Mouse (Mus musculus) cerebral cortex, adult 2 months (tissue): ENCODE measurements around the gene Osbpl8.

Experiments used
- WGBS: fragments of 180-500 bp; shearing (Covaris S2); methylation state at CpG from one replicate; pipeline ENCODE4 v1.1.7; 2018; 5-methylcytosine and 5-hydroxymethylcytosine counted together

The Osbpl8 gene

DNA sequence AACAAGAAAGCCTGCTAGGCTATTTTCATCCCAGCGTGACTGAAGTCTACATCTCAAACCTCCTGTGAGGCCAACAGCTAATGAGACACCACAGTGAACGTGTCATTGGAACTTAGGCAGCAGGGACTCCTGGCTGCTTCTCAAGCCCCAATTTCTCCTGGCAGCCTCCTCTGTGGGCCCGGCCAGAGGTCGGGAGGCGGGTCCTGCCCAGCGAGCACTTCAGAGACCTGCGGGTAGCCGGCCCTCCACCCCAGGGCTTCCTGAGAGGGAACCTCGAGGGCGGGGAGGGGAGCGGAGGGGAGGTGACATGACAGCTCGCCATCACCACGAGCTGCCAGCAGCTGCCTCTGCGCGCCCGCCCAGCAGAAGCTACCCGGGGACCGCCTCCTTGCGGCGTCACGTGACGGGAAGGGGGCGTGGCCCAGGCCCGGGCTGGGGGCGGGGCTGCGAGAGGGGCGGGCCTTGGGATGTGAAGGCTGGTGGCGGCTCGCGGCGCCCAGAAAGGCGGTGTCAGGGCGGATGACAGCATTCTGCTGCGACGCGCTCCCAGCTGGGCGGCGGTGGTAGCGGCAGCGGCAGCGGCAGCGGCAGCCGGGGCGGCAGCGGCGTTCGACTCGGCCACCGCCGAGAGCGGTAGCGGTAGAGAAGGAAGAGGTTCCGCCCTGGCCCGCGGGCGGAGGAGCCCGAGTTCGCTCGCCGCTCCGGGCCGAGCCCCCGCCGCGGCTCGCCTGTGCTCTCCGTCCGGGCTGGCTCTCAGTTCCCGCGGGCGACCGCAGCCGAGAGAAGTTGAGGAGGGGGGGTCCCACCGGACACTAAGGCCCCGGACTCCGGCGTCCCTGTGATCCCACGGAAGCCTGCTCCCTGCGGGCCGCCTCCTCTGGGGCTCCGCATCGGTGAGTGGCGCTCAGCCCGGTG is at the start of gene Osbpl8:
TSS of gene Osbpl8 (plus strand) at position 449 of the 915 bp plus-strand sequence.
- 1% methylated on average over 82 of the region's 84 CpGs for WGBS

DNA sequence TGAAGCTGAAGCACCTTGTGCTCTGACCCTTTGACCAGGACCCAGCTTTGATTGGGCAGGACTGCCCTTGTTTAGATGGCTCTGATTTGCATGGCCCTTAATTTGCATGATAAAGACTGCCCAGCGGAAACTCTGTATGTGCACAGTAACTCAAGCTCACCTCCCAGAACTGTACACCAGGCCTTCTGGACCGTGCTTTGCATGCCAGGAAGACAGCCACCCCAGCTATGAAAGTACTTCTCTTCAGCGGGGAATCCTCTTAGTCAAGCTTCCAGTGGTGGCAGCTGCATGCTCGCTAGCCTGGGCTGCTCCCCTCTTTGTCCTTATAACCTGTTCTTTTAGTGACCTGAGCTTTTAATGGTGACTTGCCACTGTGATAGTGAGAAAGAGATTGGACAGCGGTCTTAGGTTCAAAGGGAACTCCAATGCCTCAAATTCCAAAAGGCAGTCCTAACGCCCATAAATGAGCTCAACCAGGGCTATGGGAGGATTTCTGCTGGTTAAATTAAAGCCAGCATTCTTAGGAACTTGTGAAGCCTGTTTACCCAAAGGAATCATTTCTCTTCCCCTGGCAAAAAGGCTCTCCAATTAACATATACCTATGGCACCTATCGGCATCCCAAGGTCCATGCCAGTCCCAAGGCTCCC is 47.2 kb upstream of the Osbpl8 start:
- 82% methylated on average over 7 of the region's 7 CpGs for WGBS

DNA sequence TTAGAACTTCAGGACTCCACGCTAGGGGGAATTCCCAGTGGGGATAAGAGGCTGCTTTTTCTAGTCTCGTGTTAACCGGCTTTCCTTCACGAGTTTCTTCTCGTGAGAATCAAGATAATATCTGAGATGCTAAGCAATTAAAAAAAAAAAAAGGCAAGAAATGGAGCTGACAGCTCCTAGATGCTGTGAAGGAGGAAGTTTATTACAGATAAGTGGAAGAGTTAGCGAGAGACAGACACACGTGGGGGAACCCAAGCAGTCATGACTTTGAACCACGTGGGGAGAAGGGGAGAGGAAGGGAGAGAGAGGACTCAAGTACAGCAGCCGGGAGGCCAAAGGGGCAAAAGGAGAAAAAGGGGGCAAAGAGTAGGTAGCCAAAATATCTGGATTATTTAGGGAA is 46.3 kb upstream of the Osbpl8 start:
- 85% methylated on average over 9 of the region's 9 CpGs for WGBS

DNA sequence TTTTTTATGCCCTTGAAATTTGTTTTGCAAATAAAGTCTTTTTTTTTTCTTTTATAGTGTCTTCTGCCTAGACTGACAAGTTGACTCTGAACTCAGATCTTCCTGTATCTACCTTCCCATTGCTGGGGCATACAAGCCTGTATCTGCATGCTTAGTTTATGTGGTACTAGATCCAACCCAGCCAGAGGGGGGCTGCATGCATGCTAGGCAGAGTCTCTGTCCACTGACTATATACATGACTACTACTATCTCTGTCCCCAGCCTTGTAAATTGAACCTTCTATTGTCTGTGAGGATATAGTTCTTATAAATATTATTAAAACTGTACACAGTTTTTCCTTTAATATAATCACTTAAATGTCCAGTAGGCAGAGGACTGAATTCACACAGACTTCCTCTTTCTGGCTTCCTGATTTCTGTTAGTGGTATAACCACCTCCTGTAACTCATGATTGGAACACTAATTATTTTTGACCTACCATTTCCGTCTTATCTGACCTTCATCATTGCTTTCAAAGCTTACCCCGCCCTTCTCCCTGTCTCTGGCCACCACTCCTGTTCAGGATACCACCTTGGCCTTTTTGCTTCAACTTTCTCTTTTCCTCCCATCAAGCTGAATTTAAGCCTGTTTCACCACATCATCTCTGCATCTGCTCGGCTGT is 45.4 kb upstream of the Osbpl8 start:
- 68% methylated on average over 3 of the region's 3 CpGs for WGBS

DNA sequence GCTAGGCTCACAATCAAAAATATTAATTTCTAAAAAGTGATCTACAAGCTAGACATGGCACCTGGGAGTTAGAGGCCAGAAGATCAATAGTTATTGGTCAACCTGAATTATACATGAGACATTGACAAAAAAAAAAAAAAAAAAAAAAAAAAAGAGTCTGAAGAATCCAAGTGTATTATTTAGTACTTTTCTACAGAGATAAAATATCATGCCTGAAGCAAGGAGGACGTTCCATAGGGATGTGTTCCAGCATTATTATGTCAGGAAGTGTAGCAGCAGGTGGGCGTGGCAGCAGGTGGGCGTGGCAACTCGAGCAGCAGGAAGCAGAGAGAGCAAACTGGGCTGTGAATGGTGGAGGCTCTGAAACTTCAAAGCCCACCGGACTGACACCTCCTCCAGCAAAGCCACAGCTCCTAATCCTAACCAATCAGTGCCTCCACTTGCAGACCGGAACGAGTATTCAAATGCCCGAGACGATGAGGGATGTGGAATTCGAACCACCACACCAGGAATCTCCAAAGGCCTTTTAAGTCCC is 41.6 kb upstream of the Osbpl8 start:
- 68% methylated on average over 10 of the region's 10 CpGs for WGBS

DNA sequence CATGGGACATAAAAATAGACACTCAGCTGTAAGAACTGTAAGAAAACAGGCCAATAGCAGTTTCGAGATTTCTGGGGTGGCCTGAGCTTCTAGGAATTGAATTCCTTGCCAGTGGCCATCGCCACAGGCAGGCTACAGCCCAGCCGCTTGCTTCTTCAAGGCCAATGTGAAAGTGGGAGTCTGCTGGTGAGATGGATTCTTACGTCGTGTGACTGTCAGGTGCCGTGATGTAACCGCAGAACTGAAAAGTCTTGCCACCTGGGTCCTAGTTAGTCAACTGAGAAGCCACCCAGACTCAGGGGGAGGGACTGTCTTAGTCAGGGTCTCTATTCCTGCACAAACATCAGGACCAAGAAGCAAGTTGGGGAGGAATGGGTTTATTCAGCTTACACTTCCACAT is 40.4 kb upstream of the Osbpl8 start:
- WGBS, result 93% methylated on average over 7 of the region's 7 CpGs

DNA sequence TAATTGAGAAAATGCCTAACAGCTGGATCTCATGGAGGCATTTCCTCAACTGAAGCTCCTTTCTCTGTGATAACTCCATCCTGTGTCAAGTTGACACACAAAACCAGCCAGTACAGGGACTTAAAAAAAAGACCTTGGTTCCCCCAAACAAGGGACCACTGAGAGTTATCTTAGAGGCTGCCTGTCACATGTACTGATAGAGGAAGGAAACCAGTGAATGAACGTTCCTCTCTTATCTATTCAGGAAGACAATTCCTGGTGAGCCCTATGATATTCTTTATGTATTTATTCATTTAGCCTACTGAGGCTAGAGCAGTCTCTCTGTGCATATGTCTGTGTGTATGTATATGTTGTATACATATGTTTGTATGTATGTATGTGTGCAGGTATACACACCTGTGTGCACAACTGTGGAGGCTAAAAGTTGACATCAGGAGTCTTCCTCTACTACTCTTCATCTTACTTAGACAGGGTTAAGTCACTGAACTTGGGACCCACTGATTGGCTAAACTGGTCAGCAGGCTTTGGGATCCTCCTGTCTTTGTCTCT is 39.7 kb upstream of the Osbpl8 start:
- 77% methylated on average over 1 of the region's 1 CpGs for WGBS

DNA sequence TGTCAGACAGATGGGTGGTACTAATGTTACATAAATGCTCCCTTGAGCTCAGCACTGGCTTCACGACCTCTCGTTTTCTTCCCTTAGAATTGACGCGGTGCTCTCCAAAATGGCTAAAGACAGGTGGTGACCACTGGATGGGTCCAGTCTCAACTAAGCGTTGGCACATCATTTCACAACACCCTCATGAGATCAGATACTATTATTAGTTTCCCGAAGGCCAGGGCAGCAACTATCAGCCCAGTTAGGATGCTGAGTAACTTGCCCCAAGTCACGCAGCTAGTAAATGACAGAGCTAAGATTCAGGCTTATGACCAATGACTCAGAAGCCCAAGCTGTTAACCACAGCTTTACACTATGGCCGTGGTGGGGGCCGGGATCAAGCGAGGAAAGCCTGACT is 37.2 kb upstream of the Osbpl8 start:
- 87% methylated on average over 10 of the region's 10 CpGs for WGBS

DNA sequence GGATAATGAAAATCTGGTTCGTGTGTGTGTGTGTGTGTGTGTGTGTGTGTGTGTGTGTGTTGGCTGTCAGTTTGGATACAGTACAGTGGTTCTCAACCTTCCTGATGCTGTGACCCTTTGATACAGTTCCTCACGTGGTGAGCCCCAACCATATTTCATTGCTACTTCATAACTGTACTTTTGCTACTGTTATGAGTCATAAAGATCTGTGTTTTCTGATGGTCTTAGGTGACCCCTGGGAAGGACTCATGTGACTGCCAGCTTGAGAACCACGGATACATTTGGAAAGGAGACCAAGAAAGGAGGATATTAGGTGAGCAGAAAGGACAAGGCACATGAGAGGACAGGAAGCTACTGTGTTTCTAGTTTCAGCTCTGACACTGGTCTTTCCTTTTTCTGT is 36.1 kb upstream of the Osbpl8 start:
- WGBS, result 79% methylated on average over 3 of the region's 3 CpGs

DNA sequence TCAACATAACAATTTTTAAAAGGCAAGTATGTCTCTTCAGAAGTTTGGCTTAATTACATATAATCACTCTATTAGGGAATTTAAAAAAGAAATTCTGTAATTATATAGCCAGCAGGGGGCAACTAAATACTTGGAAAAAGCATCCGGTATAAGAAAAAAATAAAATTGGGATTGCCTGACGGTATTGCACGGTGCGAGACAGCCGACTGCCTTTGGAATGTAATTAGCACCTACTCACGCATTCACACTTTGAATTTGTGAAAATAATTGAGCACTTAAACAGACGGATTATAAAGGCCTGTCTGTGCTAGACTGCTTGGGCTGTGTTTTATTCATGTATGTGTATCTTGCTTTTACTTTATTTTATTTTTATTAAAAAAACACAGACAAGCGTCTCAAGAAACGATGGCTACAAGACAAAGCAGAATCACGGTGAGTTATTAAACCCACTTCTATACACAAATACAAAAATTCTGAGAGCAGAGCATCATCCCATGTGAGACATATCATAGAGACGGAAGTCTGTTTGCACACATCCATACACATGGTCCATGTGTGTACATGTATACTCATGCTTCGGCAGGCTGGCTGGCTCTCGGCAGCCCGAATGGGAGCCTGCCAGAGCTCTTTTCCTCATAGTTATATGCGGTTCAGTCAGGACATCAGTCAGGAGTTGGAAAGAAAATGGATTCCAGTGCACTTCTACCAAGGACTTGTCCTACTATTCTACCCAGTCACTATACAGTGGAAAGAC is 34.5 kb upstream of the Osbpl8 start:
- 49% methylated on average over 15 of the region's 15 CpGs for WGBS

DNA sequence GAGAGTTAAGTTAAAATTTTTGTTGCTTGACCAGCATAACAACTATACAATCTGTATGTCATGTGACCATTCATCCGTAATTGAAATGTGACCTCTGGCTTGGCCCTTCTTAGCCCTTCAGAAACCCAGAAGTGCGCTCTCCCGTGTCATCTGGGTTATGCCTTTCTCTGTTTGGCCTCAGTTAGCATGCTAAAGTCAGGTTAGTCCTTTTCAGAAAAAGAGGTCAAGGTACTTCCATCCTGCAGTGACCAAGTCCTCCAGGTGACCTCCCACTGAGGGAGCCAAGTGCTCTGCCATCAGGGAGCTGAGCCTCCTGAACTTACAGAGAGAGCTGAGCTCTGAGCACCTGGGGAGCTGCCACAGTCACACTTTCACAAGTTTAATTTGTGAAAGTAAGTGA is 33.7 kb upstream of the Osbpl8 start:
- WGBS, result 87% methylated on average over 3 of the region's 3 CpGs

DNA sequence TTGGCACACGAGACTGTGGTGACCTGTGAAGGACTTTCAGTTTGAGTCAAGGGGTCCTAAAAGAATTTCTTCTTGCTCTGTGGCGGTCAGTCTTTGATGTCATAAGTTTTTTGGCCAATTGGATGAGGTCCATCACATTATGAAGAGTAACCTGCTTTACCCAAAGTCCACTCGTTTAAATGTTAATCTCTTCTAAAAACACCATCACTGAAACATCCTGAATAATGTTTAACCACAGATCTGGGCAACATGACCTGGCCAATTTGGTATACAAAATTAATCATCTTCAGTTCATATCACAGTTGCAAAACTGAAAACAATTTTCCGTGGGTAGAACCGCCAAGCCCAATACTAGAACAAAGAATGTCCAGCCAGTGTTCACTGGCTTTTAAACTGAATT is 31.3 kb upstream of the Osbpl8 start:
- 92% methylated on average over 5 of the region's 5 CpGs for WGBS

DNA sequence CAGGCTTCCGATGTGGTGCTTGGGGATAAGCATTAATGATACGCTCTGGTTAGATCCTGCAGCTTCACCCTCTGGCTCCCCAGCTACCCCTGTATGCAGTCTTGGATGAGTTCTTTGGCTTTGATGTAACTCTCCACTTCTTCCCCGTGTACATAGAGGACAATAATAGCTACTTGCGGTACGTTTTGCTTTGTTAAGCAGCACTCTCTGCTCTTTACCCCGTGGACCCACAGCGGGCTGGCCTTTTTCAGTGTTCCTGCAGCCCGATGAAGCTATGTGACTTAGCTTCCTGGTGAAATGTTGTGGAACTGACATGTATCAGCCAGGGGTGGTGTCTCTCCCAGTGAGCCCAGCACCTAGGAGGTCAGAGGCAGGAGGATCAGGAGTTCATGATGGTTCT is 30.6 kb upstream of the Osbpl8 start:
- 75% methylated on average over 8 of the region's 8 CpGs for WGBS

DNA sequence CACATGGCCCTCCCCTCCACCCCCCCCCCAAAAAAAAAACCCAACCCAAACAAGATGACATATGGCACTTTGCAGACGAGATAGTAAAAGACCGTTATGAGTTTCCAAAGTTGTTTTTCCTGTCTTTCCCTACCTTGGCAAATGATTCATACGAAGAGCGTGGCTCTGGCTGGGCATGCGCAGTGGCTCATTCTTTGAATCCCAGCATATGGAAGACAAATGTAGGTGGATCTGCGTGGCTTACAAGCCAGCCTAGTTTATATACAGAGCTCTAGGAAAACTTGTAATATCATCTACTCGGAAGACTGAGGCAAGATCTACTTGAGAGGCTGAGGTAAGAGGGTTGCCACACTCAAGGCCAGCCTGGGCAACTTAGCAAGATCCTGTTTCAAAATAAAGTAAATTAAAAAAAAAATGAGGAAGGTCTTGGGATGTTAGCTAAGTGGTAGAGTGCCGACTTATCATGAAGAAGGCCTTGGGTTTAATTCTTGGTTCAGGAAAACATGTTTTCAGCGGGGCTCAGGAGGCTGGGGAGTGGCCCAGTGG is 30.1 kb upstream of the Osbpl8 start:
- 59% methylated on average over 9 of the region's 9 CpGs for WGBS

DNA sequence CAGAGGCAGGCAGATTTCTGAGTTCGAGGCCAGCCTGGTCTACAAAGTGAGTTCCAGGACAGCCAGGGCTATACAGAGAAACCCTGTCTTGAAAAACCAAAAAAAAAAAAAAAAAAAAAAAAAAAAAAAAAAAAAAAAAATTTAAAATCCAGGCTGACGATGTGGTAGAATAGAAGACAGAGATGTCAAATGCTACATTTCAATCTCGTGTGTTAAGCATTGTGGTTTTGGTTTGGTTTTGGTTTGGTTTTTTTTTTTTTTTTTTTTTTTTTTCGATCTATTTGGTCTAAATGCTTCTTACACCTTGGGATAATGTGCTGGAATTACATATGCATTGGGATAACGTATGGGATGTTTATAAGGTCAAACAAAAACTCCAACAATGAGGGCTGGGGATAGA is 28.2 kb upstream of the Osbpl8 start:
- 87% methylated on average over 5 of the region's 5 CpGs for WGBS

DNA sequence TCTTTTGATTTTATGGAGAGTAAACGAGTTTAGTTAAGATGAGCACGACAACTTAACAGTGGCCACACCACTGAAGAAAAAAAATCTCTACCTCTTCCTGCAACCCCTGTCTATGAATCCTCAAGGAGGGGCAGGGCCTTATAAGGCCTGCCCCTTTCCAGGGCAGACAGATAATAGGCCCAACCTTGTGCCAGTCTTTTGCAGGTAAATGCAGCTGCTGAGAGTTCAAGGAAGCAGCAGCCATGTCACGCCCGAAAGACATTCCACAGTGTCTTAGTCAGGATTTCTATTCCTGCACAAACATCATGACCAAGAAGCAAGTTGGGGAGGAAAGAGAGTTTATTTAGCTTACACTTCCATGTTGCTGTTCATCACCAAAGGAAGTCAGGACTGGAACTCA is 26.6 kb upstream of the Osbpl8 start:
- 90% methylated on average over 4 of the region's 4 CpGs for WGBS

DNA sequence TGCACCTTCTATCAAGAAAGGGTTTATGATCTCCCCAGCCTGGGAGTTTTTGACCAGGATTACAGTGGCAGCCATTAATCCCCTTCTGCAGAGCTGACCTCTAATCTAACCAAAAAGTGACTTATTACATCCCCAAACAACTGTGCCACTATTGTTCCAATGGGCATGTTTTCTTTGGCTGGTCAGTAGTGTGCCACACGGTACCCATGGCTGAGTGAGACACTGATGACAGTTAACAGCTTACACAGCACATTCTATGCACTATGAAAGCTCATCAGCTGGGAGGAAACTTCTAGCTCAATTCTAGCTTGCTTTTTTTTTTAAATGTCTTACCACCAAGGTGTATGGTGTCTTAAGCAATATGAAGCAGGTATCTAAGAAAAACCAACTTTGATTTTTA is 25.4 kb upstream of the Osbpl8 start:
- WGBS, result 72% methylated on average over 1 of the region's 1 CpGs

DNA sequence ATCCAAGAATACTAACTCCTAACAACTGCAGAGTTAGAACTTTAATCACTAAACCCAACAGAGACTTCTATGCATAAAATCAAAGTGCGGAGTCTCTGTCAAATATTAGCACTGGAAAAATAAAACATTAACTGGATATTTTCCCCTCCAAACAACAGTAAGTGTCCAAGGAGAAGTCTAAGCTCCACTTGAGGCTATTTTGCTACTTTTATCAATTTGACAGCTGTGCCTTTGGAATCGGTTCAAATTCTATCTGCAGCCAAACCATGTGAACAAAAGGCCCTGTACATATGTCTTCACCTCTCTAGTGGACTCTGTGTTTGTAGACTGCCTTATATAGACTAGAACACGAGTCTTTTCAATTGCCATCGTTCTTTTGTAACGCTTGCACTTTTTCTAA is 24.7 kb upstream of the Osbpl8 start:
- 59% methylated on average over 5 of the region's 5 CpGs for WGBS

DNA sequence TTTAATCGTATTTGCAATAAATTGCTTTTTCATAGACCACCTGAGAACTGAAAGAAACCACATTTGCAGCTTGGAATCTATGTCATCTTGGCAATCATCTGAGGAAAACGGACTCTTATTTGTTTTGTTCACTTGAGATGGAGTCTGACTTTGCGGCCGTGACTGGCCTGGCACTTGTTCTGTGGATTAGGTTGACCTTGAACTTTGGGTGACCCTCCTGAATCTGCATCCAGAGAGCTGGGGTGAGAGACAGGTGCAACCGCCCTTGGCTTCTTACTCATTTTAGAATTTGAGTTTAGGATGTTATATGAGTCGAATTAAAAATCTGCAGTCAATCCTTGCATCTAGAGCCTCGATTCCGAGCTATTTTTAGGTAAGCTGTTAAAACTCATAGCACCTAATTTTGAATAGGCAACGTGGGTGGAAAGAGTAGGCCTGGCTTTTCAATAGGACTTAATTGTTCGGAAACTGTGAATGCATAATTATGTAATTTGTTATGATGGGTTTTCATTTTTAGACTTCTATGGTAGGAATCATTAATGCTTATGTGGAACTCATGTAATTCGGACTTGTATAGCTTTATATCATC is 20.1 kb upstream of the Osbpl8 start:
- 80% methylated on average over 11 of the region's 11 CpGs for WGBS

DNA sequence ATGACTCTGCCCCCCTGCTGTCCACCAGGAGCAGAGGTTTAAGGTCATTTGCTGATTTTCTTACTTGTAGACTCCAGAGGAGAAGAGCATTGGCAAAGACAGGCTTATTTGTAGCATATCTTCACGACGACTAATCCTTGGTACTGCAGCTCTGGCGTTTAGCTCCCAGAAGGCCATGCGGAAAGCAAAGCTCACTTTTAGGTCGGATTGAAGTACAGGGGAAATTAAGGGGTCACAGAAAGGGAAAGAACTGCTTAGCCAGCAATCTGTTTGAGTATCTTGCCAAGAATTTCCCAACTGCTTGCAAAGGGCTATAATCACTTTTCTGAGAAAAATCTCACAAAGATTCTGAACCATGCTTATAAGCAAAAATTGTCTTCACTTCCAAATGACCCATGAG is 14.8 kb upstream of the Osbpl8 start:
- WGBS, result 78% methylated on average over 5 of the region's 5 CpGs

DNA sequence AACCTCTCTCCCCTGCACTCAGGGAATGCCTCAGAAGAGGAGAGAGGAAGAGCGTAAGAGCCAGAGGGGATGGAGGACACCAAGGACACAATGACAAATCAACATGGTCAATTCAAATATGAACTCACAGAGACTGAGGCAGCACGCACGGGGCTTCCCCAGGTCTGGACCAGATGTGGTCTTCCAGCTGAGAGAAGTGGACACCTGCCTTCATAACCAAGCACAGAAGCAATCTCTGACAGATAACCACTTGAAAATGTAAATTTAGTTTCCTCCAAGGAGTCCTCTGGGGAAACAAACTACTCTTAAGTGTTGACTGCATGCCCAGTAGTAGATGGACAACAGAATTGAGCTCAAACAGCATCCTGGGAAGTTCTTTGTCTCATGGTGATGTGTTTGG is 9.5 kb upstream of the Osbpl8 start:
- WGBS, result 97% methylated on average over 3 of the region's 3 CpGs
